Mouse (Mus musculus): ENCODE data around the gene Nr5a2. TPM values are rescaled to one million over a fixed set of nuclear protein-coding genes. Genes with fewer than 3 reads are reported as not detected.

Nr5a2 gene
- total RNA-seq, 2 experiments from 2014 or later = not detected

GRCm38 (mm10) chr1:136949323-136949741 is 10.9 kb downstream of the Nr5a2 start:
- no peak for DNase-seq (ENCODE audit: extremely low spot score in 1 of 2, low spot score in 1 of 2)

- DNase-seq (ENCODE audit: extremely low spot score in 1 of 2, low spot score in 1 of 2) = peak in 1 of 2 experiments; percentile 15
Observed at GRCm38 (mm10) chr1:136948511-136949275, 11.6 kb downstream of the Nr5a2 start.

- DNase-seq (ENCODE audit: extremely low spot score in 1 of 2, low spot score in 1 of 2) = no peak
Observed at GRCm38 (mm10) chr1:136948127-136948422, 12.2 kb downstream of the Nr5a2 start.

DNA sequence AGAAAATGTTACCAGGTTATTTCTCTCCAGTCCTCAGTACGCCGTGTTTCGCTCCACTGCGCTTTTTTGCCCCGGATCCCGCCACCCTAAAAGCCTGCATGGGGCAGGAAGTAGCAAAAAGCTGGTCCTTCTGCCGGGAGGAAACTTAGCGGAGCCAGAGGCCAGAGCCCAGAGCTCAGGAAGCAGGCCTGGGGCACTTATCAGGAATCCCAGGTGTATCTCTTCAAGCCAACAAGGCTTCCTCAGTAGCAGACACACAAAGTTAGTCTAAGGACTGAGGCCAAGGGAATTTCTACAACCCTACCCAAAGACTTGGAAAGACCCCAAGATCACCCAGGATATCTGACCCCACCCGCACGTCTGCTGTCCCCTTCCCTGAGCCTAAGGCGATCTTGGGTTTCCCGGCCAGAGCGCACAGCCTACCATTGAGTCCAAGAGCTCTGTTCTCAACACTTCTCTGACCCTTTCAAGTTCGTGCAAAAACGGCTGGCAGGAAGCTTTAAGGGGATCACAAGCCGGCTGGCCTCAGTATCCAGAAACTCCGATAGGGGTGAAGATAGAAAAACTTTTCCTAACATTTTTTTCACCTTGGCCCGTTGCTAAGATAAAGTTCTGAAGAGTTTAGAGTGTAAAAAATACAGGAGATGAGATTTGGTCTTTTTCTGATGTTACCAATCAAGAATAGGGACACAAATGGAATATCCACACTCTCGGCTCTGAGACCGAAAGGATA is 12.7 kb downstream of the Nr5a2 start:
- no peak for DNase-seq (ENCODE audit: extremely low spot score in 1 of 2, low spot score in 1 of 2)

DNA sequence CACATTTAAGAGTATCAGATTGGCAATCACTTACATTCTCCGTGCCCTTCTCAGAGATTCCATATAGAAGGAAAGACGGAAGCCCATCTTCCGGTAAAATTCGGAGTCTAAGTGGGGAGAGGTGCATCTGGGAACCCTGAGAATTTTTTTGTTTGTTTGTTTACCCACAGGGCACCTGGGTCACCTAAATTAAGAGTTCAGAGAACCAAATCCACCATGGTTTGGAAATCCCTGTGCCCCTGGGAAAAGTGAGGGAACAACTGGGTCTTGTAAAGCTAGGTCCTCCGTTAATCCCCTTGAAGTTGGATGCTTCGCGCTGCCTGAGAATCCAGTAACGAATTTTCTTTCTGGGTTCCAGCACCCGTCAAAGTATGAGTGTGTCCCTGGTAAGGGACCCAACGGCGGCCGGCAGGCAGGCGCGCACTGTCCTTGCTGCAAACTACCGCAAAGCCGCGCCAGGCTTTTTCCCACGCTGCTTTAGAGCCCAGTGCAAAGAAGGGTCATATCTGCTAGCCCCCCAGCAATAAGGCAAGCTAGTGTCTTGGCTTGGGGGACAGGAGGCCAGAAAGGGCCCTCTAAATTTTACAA is 13.3 kb downstream of the Nr5a2 start:
- no peak for DNase-seq (ENCODE audit: extremely low spot score in 1 of 2, low spot score in 1 of 2)

DNA sequence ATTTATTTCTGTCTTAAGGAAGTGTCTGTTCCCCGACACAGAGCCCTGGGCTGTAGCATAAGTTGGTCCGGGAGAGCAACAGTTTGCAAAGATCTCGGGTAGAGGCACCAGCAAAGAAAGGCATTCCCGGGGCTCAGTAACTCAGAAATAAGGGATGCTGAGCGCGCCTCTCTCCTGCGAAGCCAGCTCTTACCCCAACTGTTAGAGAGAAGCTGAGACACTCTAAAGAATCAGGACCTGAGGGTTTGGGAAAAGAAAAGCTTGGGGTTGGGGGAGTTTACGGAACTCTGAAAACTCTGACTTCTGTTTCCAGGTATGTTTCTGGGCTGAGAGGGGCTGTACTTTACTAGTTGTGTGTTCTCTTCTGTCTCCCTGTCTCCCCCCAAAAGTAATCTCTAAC is 13.8 kb downstream of the Nr5a2 start:
- DNase-seq (ENCODE audit: extremely low spot score in 1 of 2, low spot score in 1 of 2) = no peak

DNA sequence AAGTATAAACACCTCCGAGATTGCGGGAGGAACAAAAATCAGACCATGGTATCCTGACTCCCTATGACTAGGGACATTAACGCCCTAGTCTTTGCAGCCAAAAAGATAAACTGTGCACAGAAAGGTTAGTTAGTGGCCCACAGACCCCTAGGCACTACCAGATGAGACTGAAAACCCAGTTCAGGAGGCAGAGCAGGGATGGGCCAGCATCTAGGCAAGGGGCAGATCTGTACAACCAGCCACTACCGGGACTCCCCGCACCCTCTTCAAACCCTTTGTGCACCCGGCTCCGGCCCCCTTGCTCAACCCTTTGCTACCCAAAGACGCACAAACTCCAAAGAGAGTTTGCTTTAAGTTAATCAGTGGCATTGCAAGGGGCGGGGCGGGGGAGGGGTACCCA is 14.4 kb downstream of the Nr5a2 start:
- no peak for DNase-seq (ENCODE audit: extremely low spot score in 1 of 2, low spot score in 1 of 2)

- DNase-seq (ENCODE audit: extremely low spot score in 1 of 2, low spot score in 1 of 2) = no peak
Observed at GRCm38 (mm10) chr1:136945426-136945825, 14.8 kb downstream of the Nr5a2 start.

- no peak for DNase-seq (ENCODE audit: extremely low spot score in 1 of 2, low spot score in 1 of 2)
Observed at GRCm38 (mm10) chr1:136940603-136941002, 19.6 kb downstream of the Nr5a2 start.

GRCm38 (mm10) chr1:136939220-136939619 is 21.0 kb downstream of the Nr5a2 start:
- no peak for DNase-seq (ENCODE audit: extremely low spot score in 1 of 2, low spot score in 1 of 2)

GRCm38 (mm10) chr1:136935960-136936324 is 24.3 kb downstream of the Nr5a2 start:
- no peak for DNase-seq (ENCODE audit: extremely low spot score in 1 of 2, low spot score in 1 of 2)

- no peak for DNase-seq (ENCODE audit: extremely low spot score in 1 of 2, low spot score in 1 of 2)
Observed at GRCm38 (mm10) chr1:136935316-136935959, 24.8 kb downstream of the Nr5a2 start.

DNA sequence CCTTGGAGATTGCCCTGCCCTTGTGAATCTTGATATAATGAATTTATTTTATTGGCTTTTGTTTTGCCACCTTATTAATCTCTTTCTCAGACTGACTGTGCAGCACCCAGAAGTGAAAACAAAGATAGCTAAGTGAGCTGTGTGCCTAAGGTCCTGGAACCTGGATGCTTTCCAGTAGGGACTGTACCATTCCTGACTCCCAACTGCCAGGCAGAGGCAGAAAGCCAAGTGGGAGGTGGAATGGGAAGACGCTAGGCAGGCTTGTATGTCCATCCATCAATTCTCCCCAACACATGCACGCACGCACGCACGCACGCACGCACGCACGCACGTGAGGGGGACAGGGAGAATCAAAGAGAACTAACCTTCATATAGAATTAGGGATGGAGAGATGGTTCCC is 26.2 kb downstream of the Nr5a2 start:
- DNase-seq (ENCODE audit: extremely low spot score in 1 of 2, low spot score in 1 of 2) = no peak

GRCm38 (mm10) chr1:136931026-136931425 is 29.2 kb downstream of the Nr5a2 start:
- no peak for DNase-seq (ENCODE audit: extremely low spot score in 1 of 2, low spot score in 1 of 2)

GRCm38 (mm10) chr1:136929743-136930142 is 30.5 kb downstream of the Nr5a2 start:
- no peak for DNase-seq (ENCODE audit: extremely low spot score in 1 of 2, low spot score in 1 of 2)

- DNase-seq (ENCODE audit: extremely low spot score in 1 of 2, low spot score in 1 of 2) = no peak
Observed at GRCm38 (mm10) chr1:136927428-136927827, 32.8 kb downstream of the Nr5a2 start.

GRCm38 (mm10) chr1:136926026-136926425 is 34.2 kb downstream of the Nr5a2 start:
- no peak for DNase-seq (ENCODE audit: extremely low spot score in 1 of 2, low spot score in 1 of 2)

DNA sequence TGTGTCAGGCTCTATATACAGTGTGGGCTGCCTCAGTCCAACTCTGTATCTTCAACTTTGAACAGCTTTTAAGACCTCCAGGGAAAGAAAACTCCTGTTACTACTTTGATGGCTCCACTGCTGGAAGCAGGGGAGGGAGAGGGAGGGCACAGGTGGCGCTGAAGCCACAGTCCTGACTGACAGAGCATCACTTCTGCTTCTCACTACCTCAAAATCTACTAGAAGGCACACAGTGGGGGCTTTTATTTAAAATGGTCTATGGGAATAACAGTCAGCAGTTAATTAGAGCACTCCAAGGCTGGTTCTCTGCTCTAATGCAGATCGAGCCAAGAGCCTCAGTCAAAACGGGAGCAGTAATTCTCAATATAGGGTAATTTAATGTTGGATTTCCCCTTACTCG is 40.2 kb downstream of the Nr5a2 start:
- DNase-seq (ENCODE audit: extremely low spot score in 1 of 2, low spot score in 1 of 2) = no peak

GRCm38 (mm10) chr1:136918791-136919190 is 41.5 kb downstream of the Nr5a2 start:
- no peak for DNase-seq (ENCODE audit: extremely low spot score in 1 of 2, low spot score in 1 of 2)

DNA sequence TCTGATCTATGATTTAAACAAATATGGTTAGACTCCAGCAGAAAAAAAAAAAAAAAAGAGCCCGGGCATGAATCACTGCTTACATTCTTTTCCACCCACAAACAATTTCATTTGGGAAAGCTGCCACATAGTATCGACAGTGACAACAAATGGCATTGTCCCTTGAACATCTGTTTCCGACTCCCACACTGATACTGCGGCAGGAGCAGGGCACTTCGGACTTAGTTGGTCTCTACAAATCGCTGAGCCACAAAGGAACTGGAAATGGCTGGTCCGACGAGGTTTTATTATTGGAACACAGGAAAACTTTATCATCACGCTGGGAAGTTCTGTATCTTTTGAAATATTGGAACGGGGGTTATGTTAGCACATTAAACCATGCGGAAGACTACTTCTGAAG is 44.8 kb downstream of the Nr5a2 start:
- peak in 1 of 2 experiments; percentile 5 for DNase-seq (ENCODE audit: extremely low spot score in 1 of 2, low spot score in 1 of 2)

- no peak for DNase-seq (ENCODE audit: extremely low spot score in 1 of 2, low spot score in 1 of 2)
Observed at GRCm38 (mm10) chr1:136911996-136912395, 48.3 kb downstream of the Nr5a2 start.

GRCm38 (mm10) chr1:136911594-136911860 is 48.7 kb downstream of the Nr5a2 start:
- no peak for DNase-seq (ENCODE audit: extremely low spot score in 1 of 2, low spot score in 1 of 2)

Measured in layer of hippocampus, postnatal 25 days (tissue).